Mouse (Mus musculus) testis, adult 2 months (tissue): Measurements from ENCODE around the gene Vps25.

ENCODE experiments used
- CTCF ChIP-seq: fragments of 200-500 bp; IDR thresholded peaks from 2 replicates; pipeline ENCODE4 v1.5.1; 2012; ENCODE audit warnings: low read depth, mild to moderate bottlenecking, inconsistent platforms, low read length, moderate library complexity; ENCODE audit not compliant: control insufficient read depth, insufficient read depth, insufficient replicate concordance
- POLR2A ChIP-seq: fragments of 200-500 bp; IDR thresholded peaks from 2 replicates; pipeline ENCODE4 v1.6.1; 2012; ENCODE audit warnings: low read depth, mild to moderate bottlenecking, inconsistent platforms, low read length, moderate library complexity; ENCODE audit not compliant: control insufficient read depth

DNA sequence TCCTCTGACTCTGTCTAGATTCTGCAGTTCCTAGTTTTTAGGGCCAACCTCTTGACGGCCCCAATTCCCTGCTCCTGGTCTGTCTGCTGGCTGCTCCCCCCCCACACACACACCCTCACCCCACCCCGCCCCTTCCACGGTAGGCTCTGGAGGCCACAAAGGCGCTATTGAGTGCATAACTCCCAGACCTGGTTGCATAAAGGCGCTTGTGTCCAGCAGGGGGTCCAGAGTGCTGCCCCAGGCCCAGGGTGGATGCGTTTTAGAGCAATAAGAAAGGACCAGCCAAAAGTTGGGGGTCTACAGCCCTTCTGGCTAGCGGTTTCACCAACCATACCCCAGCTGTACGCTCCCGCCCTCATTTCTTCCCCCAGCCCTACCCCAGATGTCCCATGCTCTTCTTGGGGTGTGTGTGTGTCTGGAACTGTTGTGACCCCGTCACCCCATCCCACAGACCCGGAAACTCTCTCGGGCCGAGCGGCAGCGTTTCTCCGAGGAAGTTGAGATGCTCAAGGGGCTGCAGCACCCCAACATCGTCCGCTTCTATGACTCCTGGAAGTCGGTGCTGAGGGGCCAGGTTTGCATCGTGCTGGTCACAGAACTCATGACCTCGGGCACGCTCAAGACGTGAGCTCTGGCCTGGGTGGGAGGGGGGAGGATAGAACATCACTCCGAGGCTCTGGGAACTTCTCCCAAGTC is 8.9 kb downstream of the Vps25 start:
- TF ChIP-seq CTCF: no peak
- no peak for TF ChIP-seq POLR2A
